Mouse (Mus musculus): ENCODE results near the gene Hnf4a. TPM values are rescaled to one million over a fixed set of nuclear protein-coding genes. Genes with fewer than 3 reads are reported as not detected.
"Not testable (repeated sequence)": the region's sequence is repeated elsewhere in the genome, so short reads cannot be mapped to it uniquely, and the experiment has no call there.

Gene Hnf4a
- polyA plus RNA-seq (2016; fragmentation: Nextera tagmentation; extraction: Ambion mirVana): 0.17 and 0.18 TPM in 2 replicates

DNA sequence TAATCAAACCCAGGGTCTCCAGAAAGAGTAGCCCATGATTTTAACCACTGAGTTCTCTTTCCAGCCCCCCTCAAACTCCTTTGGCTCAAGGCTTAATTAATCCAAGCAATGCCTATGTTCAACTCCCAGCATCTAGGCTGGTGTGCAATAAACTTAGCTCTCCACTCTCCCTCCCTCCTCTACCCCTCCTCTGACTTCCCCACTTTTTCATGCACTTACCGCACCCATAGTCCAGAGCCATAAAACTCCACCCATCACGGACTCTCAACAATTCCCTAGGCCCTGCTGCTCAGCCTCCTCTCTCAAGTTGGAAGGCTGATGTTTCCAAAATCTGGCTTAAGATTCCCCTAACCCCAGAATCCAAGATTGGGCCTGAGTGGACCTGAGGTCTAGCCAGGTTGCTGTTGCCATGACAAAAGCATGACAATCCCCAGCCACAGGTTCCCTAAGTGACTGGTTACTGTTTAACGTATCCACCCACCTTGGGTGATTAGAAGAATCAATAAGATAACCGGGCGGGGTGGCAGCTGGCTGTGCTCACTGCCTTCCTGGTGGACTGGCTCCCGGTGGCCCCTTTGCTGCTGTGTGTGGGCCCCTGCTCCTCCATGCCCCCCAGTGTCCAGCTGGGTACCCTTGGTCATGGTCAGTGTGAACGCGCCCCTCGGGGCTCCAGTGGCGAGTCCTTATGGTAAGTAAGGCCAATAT is at the start of gene Hnf4a:
Gene Hnf4a (plus strand): TSS at position 509 of the 705 bp plus-strand sequence.
- Histone ChIP-seq H3K27me3 (replicated peaks) (0 out of 2 replicates have a peak, but pooled peaks cover 4% of the 10 kb centered on the region), H3K9ac (no peak within 1 kb of the TSS), H3K4me1 (replicated peaks) (no peaks in the 10 kb centered on the region), H3K4me3 (no peak within 1 kb of the TSS), H3K4me2 (no peak within 1 kb of the TSS), H3K27ac (ENCODE audit: poor library complexity, severe bottlenecking) (no peak within 1 kb of the TSS), H3K9me3 (replicated peaks) (no peaks in the 10 kb centered on the region), H3K36me3 (no peaks in the 10 kb centered on the region)
- WGBS: 73% methylated on average over 10 of the region's 10 CpGs
- ATAC-seq (ENCODE audit: insufficient number of reproducible peaks, low FRiP score): no peak

DNA sequence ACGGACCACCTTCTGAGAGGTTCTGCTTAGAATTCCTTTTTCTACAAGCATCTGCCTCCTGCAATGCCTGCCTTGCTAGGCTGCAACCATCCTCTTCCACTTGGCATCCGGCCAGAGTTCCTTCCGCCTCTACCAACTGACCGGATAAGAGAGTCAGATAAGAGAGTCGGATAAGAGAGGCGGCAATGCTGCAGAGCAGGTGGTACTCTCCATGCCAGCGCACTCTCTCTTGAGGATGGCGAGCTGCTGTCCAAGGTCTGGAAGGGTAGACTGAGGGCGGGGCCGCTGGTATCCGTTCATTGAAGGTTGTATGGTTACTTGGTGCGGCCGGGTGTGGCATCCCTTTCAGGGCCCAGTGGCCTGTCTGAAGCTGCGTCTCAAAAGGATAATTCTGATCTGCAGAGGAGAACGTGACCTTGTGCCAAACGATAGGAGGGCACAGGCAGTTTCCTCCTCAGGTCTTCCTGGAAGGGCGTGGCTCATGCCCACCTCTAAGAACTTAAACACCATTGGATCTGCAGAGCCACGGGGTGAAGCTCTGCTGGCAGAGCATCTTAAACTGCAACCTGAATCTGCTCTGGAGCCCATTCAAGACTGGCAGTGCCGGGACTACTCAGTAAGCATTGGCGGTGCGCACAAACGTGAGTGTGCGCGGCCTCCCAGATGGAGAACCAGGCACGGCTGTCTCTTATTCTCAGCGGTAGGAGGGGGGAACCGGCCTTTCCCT is 47.9 kb upstream of the Hnf4a start:
- Histone ChIP-seq H3K27me3 (replicated peaks) (peaks cover 23% of the 10 kb centered on the region), H3K4me3 (no peak overlapping the region), H3K9ac (no peak overlapping the region), H3K36me3 (no peaks in the 10 kb centered on the region), H3K27ac (ENCODE audit: poor library complexity, severe bottlenecking) (no peak overlapping the region), H3K9me3 (replicated peaks) (no peaks in the 10 kb centered on the region), H3K4me1 (replicated peaks) (peaks cover 30% of the 10 kb centered on the region), H3K4me2 (peak overlapping the region; percentile 27)
- ATAC-seq (ENCODE audit: insufficient number of reproducible peaks, low FRiP score): 0 out of 2 replicates have a peak, but pooled peaks have one; percentile 33
- 37% methylated on average over 27 of the region's 27 CpGs for WGBS

DNA sequence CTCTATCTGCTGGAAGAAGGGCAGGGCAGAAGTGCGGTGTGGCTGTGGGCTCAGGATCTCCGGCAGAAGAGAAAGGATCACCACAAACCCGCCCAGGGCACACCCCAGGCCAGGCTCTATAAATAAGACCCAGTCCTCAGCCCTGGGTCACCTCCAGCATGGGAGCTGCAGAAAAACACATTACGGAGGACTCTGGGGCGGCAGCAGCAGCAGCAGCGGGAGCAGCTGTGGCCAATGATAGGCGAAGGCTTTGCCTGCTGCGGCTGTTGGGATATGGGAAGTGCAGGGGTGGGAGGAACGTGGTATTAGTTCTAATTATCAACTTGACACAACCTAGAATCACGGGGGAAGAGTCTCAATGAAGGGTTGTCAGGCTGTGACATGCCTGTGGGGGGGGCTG is 47.2 kb upstream of the Hnf4a start:
- H3K27me3 ChIP-seq (replicated peaks): peaks cover 23% of the 10 kb centered on the region
- H3K4me3 ChIP-seq: no peak overlapping the region
- 25% methylated on average over 10 of the region's 10 CpGs for WGBS
- no peaks in the 10 kb centered on the region for H3K9me3 ChIP-seq (replicated peaks)
- H3K9ac ChIP-seq: no peak overlapping the region
- H3K36me3 ChIP-seq: no peaks in the 10 kb centered on the region
- H3K4me1 ChIP-seq (replicated peaks): peaks cover 37% of the 10 kb centered on the region
- no peak overlapping the region for H3K27ac ChIP-seq (ENCODE audit: poor library complexity, severe bottlenecking)
- ATAC-seq (ENCODE audit: insufficient number of reproducible peaks, low FRiP score): no peak
- peak overlapping the region; percentile 27 for H3K4me2 ChIP-seq

DNA sequence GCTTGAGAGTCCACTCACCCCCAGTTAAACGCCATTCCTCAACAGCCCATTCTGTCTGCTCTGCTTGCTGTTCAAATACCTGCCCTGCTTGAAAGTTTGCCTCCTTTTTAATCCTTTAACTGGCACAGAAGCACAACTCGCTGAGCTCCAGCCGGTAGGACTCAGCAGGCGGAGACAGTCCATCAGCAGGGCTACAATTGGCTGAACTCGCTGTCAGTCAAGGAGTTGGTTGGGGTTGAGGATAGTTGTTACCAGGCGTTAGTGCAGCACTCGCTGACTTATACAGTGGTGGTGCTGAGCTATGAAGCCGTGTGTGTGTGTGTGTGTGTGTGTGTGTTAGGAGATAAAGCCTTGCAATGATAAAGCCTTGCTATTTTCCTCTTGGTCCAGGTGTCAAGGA is 46.0 kb upstream of the Hnf4a start:
- 85% methylated on average over 8 of the region's 8 CpGs for WGBS
- H3K4me1 ChIP-seq (replicated peaks): peaks cover 50% of the 10 kb centered on the region

DNA sequence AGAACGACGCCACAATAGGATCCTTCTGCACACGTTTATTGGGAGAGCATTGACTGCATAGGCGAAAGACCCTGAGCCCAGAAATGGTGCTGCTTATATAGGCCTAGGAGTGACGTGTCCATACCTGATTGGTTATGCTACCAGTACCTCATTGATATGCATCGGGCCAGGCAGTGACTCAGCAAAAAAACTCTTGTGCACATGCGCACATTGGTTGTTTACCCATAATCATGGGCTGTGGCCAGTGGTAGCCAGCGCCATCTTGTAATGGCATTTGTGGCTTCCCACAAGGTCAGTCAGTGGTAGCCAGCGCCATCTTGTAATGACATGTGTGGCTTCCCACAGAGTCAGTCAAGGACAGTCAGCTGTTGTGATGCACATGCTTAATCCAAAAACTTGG is 45.3 kb upstream of the Hnf4a start:
- H3K36me3 ChIP-seq; H3K27ac ChIP-seq (ENCODE audit: poor library complexity, severe bottlenecking); H3K9ac ChIP-seq; H3K4me2 ChIP-seq; H3K9me3 ChIP-seq (replicated peaks); ATAC-seq (ENCODE audit: insufficient number of reproducible peaks, low FRiP score); H3K4me3 ChIP-seq: not testable (repeated sequence)
- Histone ChIP-seq H3K27me3 (replicated peaks) (peaks cover 23% of the 10 kb centered on the region), H3K4me1 (replicated peaks) (peaks cover 54% of the 10 kb centered on the region)
- WGBS: 96% methylated on average over 9 of the region's 9 CpGs

More for the DNA sequence above, 46.0 kb upstream of the Hnf4a start:
- ATAC-seq (ENCODE audit: insufficient number of reproducible peaks, low FRiP score): no peak
- Histone ChIP-seq H3K9me3 (replicated peaks) (no peaks in the 10 kb centered on the region), H3K27me3 (replicated peaks) (peaks cover 23% of the 10 kb centered on the region), H3K4me2 (no peak overlapping the region), H3K9ac (no peak overlapping the region), H3K36me3 (no peaks in the 10 kb centered on the region), H3K4me3 (no peak overlapping the region), H3K27ac (ENCODE audit: poor library complexity, severe bottlenecking) (no peak overlapping the region)

DNA sequence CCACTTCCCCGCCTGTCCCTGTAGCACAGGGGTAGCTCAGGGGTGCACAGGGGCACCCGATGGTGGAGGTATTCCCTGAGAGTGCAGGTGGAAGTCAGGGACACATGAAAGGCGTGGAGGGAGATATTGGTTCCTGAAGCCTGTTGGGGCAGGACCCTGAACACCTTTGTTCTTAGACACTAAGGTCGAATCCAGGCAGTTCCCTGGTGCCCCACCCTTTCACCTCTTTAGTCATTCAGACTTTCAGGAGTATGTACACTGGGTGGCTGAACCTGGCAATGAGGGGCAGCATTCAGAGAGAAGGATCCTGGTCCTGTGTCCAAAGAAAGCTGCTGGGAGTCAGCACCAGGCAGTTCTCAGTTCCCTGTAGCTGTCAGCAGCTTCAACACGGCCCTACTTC is 44.2 kb upstream of the Hnf4a start:
- peaks cover 18% of the 10 kb centered on the region for H3K27me3 ChIP-seq (replicated peaks)
- H3K4me2 ChIP-seq: peak overlapping the region; percentile 21
- ATAC-seq (ENCODE audit: insufficient number of reproducible peaks, low FRiP score): no peak
- no peak overlapping the region for H3K4me3 ChIP-seq
- H3K36me3 ChIP-seq: no peaks in the 10 kb centered on the region
- H3K9ac ChIP-seq: no peak overlapping the region
- H3K27ac ChIP-seq (ENCODE audit: poor library complexity, severe bottlenecking): no peak overlapping the region
- H3K4me1 ChIP-seq (replicated peaks): peaks cover 54% of the 10 kb centered on the region
- 60% methylated on average over 5 of the region's 5 CpGs for WGBS
- H3K9me3 ChIP-seq (replicated peaks): no peaks in the 10 kb centered on the region

DNA sequence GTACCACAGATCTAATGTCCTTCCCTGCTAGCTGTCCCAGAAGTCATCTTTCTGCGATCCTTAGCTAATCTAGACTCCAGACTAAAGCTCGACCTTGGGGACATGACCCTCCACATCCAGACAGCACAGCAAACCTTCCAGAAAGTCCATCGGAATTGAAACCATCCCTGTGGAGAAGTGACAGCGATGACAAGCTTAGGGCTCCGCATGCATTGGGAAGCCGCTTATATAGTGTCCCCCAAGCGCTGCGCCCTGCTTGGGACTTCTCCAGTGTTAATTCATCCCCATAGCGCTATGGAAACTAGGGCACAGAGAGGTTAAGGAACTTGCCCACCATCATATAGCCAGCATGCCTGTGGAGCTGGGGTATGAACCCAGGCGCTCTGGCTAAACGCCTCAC is 43.8 kb upstream of the Hnf4a start:
- 53% methylated on average over 11 of the region's 11 CpGs for WGBS

DNA sequence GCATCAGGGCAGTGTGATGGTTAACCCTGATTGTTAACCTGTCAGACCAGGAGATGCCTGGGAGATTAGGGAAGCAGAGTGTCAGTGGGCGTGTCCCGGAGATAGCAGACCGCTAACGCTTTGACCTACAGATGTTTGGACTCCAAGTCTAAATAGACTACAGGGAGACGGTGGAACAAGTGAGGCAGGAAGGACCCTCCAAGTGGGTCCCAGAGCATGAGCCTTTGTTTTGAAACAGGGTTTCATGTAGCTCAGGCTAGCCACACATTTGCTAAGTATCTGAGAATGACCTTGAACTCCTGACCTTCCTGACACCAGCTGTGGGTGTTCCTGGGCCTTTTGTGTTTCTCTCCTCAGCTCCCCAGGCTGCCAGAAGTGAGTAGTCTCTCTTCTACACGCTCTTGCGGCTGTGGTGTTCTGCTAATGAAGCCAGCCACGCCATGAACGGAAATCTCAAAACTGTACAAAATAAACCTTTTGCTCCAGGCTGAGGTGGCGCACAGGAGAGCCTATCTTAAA is 43.3 kb upstream of the Hnf4a start:
- no peak overlapping the region for H3K4me3 ChIP-seq
- H3K9ac ChIP-seq: no peak overlapping the region
- H3K4me2 ChIP-seq: no peak overlapping the region
- H3K4me1 ChIP-seq (replicated peaks): peaks cover 52% of the 10 kb centered on the region
- H3K27ac ChIP-seq (ENCODE audit: poor library complexity, severe bottlenecking): peak overlapping the region; percentile 87
- peaks cover 9% of the 10 kb centered on the region for H3K27me3 ChIP-seq (replicated peaks)
- no peak for ATAC-seq (ENCODE audit: insufficient number of reproducible peaks, low FRiP score)
- H3K9me3 ChIP-seq (replicated peaks): no peaks in the 10 kb centered on the region
- WGBS: 46% methylated on average over 10 of the region's 10 CpGs
- peaks cover 8% of the 10 kb centered on the region for H3K36me3 ChIP-seq

More for the DNA sequence above, 43.8 kb upstream of the Hnf4a start:
- H3K27ac ChIP-seq (ENCODE audit: poor library complexity, severe bottlenecking): no peak overlapping the region
- H3K4me2 ChIP-seq: peak overlapping the region; percentile 21
- no peak overlapping the region for H3K4me3 ChIP-seq
- ATAC-seq (ENCODE audit: insufficient number of reproducible peaks, low FRiP score): no peak
- H3K9ac ChIP-seq: no peak overlapping the region
- H3K4me1 ChIP-seq (replicated peaks): peaks cover 54% of the 10 kb centered on the region
- peaks cover 3% of the 10 kb centered on the region; the same call in 1 of the 2 replicates for H3K36me3 ChIP-seq
- no peaks in the 10 kb centered on the region for H3K9me3 ChIP-seq (replicated peaks)
- peaks cover 14% of the 10 kb centered on the region for H3K27me3 ChIP-seq (replicated peaks)

DNA sequence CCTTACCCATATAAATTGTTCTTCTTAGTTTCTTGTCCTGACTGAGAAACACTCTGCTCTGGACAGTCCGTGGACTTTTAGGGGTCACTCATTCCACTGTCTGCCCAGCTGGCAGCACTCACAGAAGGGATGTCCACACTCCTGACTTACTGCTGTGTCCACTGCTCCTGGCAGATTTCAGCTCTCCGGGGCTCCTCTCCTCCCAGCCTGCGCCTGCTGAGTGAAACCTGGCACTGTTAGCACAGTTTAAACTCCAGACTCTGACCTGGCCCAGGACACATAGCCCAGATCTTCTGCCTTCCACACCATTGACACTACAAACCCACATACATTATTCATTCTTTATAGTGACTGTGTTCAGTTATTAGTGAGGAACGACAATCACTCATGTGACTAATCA is 42.6 kb upstream of the Hnf4a start:
- no peak for ATAC-seq (ENCODE audit: insufficient number of reproducible peaks, low FRiP score)
- H3K4me1 ChIP-seq (replicated peaks): peaks cover 45% of the 10 kb centered on the region
- WGBS: 44% methylated on average over 4 of the region's 4 CpGs
- peak overlapping the region; percentile 32 for H3K4me2 ChIP-seq
- peaks cover 15% of the 10 kb centered on the region for H3K36me3 ChIP-seq
- no peaks in the 10 kb centered on the region for H3K9me3 ChIP-seq (replicated peaks)
- peak overlapping the region; percentile 87 for H3K27ac ChIP-seq (ENCODE audit: poor library complexity, severe bottlenecking)
- H3K9ac ChIP-seq: 0 out of 2 replicates have a peak overlapping the region, but pooled peaks have one; percentile 15
- peaks cover 3% of the 10 kb centered on the region for H3K27me3 ChIP-seq (replicated peaks)
- no peak overlapping the region for H3K4me3 ChIP-seq

DNA sequence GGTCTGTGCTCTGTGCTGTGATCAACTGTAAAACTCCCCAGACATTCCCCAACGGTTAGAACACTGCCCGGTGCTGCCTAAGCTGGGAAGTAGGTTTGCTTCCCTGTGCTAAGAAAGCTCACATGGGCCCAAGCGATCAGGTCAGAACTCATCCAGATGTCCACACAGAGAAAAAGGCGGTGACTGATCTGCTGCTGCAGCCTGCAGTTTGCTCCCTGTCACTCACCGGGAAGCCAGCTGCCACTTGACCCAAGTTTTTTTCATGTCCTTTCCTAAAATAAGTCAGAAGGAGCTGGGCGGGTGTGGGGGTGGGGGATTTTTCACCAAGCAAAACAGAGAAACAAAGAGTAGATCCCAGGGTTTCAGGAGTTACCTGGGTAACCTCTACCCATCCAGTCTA is 42.0 kb upstream of the Hnf4a start:
- H3K4me2 ChIP-seq: peak overlapping the region; percentile 32
- no peak overlapping the region for H3K4me3 ChIP-seq
- H3K9ac ChIP-seq: peak overlapping the region; percentile 15; the same call in 1 of the 2 replicates
- H3K9me3 ChIP-seq (replicated peaks): no peaks in the 10 kb centered on the region
- 37% methylated on average over 6 of the region's 6 CpGs for WGBS
- ATAC-seq (ENCODE audit: insufficient number of reproducible peaks, low FRiP score): 0 out of 2 replicates have a peak, but pooled peaks have one; percentile 34
- peaks cover 20% of the 10 kb centered on the region for H3K36me3 ChIP-seq
- peak overlapping the region; percentile 87 for H3K27ac ChIP-seq (ENCODE audit: poor library complexity, severe bottlenecking)
- peaks cover 40% of the 10 kb centered on the region for H3K4me1 ChIP-seq (replicated peaks)
- H3K27me3 ChIP-seq (replicated peaks): no peaks in the 10 kb centered on the region; the same call in 1 of the 2 replicates

DNA sequence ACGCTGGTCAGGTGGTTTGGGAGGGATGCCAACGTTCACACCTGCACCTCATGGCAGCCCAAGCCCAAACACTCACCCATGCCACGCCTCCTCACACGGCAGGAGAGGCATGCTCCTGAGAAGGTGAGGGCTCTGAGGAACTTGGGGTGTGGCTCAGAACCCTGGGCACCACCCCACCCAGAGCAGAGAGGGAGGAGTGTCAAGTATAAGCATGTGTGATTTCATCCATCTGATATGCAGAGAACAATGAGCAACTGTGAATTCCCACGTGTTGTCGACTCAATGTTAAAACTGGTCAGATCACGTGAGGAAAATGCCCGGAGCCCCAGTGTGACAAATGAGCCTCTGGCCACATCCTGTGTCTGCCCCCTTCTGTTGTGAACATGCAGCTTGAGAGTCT is 39.8 kb upstream of the Hnf4a start:
- no peak overlapping the region for H3K9ac ChIP-seq
- H3K4me1 ChIP-seq (replicated peaks): peaks cover 48% of the 10 kb centered on the region
- no peaks in the 10 kb centered on the region for H3K9me3 ChIP-seq (replicated peaks)
- H3K36me3 ChIP-seq: peaks cover 24% of the 10 kb centered on the region
- no peak overlapping the region for H3K4me3 ChIP-seq
- WGBS: 65% methylated on average over 8 of the region's 8 CpGs
- ATAC-seq (ENCODE audit: insufficient number of reproducible peaks, low FRiP score): no peak
- no peak overlapping the region for H3K4me2 ChIP-seq
- H3K27me3 ChIP-seq (replicated peaks): no peaks in the 10 kb centered on the region
- H3K27ac ChIP-seq (ENCODE audit: poor library complexity, severe bottlenecking): no peak overlapping the region
